Mouse (Mus musculus): ENCODE results near the gene Anapc4. TPM values are rescaled to one million over a fixed set of nuclear protein-coding genes. Genes with fewer than 3 reads are reported as not detected.
A peak's percentile ranks its signal among the peaks of the same experiment; 100 is the strongest.

Gene Anapc4
- total RNA-seq (2022): 10 to 100 TPM; 54.9 to 94.2 (median 76.5) TPM

GRCm38 (mm10) chr5:52833761-52834274 is at the start of gene Anapc4:
Gene Anapc4, plus strand, starts transcription at chr5:52834012.
- peak; percentile 100 for DNase-seq

- DNase-seq: peak; percentile 25
These were observed 47.1 kb upstream of the Anapc4 start for GRCm38 (mm10) chr5:52786556-52787322.

GRCm38 (mm10) chr5:52793230-52793629 is 40.6 kb upstream of the Anapc4 start:
- DNase-seq: no peak

- DNase-seq: no peak
These were observed 39.7 kb upstream of the Anapc4 start for GRCm38 (mm10) chr5:52794109-52794508.

GRCm38 (mm10) chr5:52799274-52799985 is 34.4 kb upstream of the Anapc4 start:
- no peak for DNase-seq

- no peak for DNase-seq
These were observed 28.0 kb upstream of the Anapc4 start for GRCm38 (mm10) chr5:52805801-52806200.

- DNase-seq: no peak
These were observed 27.5 kb upstream of the Anapc4 start for GRCm38 (mm10) chr5:52806349-52806748.

- DNase-seq: no peak
These were observed 26.8 kb upstream of the Anapc4 start for GRCm38 (mm10) chr5:52807030-52807429.

- DNase-seq: no peak
These were observed 23.4 kb upstream of the Anapc4 start for GRCm38 (mm10) chr5:52810446-52810845.

GRCm38 (mm10) chr5:52811056-52811455 is 22.8 kb upstream of the Anapc4 start:
- no peak for DNase-seq

- DNase-seq: no peak
These were observed 21.4 kb upstream of the Anapc4 start for GRCm38 (mm10) chr5:52812456-52812855.

GRCm38 (mm10) chr5:52813312-52813711 is 20.5 kb upstream of the Anapc4 start:
- DNase-seq: no peak

GRCm38 (mm10) chr5:52818676-52819075 is 15.1 kb upstream of the Anapc4 start:
- DNase-seq: no peak

- no peak for DNase-seq
These were observed 12.1 kb upstream of the Anapc4 start for GRCm38 (mm10) chr5:52821691-52822090.

- no peak for DNase-seq
These were observed 5.9 kb upstream of the Anapc4 start for GRCm38 (mm10) chr5:52827923-52828322.

- peak; percentile 14 for DNase-seq
These were observed 807 bp upstream of the Anapc4 start for GRCm38 (mm10) chr5:52833005-52833404.

- DNase-seq: no peak
These were observed 574 bp downstream of the Anapc4 start for GRCm38 (mm10) chr5:52834386-52834785.

GRCm38 (mm10) chr5:52844319-52844718 is 10.5 kb downstream of the Anapc4 start:
- DNase-seq: no peak

GRCm38 (mm10) chr5:52855727-52856126 is 21.9 kb downstream of the Anapc4 start:
- DNase-seq: no peak

GRCm38 (mm10) chr5:52864446-52864845 is 30.6 kb downstream of the Anapc4 start:
- DNase-seq: peak; percentile 44

- peak; percentile 92 for DNase-seq
These were observed 32.0 kb downstream of the Anapc4 start for GRCm38 (mm10) chr5:52865825-52866224.

GRCm38 (mm10) chr5:52866361-52867155 is 32.7 kb downstream of the Anapc4 start:
- DNase-seq: peak; percentile 39

Measured in adrenal gland, adult 8-10 months (tissue).